Mouse (Mus musculus) MEL (cell line): ENCODE measurements at regions not wholly inside any gene's neighbourhood (a gene's known extent, or its start where the extent isn't known, plus 50 kb on each side); places are given as distances from the start of the nearest gene placed in this dataset.

Experiments
- DNase-seq: peaks from one replicate; pipeline ENCODE4 v3.0.0; 2011; ENCODE audit warnings: low read depth, low spot score
- H3K27ac ChIP-seq: 2 replicates; pipeline ENCODE4 v1.5.1; 2012; ENCODE audit warnings: low read depth, mild to moderate bottlenecking, control low read depth, low read length, moderate library complexity; ENCODE audit not compliant: control insufficient read depth
- H3K27me3 ChIP-seq, 2 experiments: fragments of 150-350 bp in 1 of 2; sonication (generic) in 1 of 2; 2 replicates each; pipeline ENCODE4 v1.6.1; 2012; ENCODE audit warnings: low read length in 2 of 2, mild to moderate bottlenecking in 2 of 2, improper control_type of control experiment in 1 of 2, moderate library complexity in 1 of 2; ENCODE audit not compliant: insufficient read depth in 2 of 2, control insufficient read depth in 1 of 2
- H3K36me3 ChIP-seq, 2 experiments: 2 replicates each; pipeline ENCODE4 v1.6.1; 2012 to 2014; ENCODE audit warnings: low read length in 2 of 2, improper control_type of control experiment in 1 of 2, inconsistent platforms in 1 of 2, mild to moderate bottlenecking in 1 of 2; ENCODE audit not compliant: insufficient read depth in 2 of 2, control insufficient read depth in 1 of 2
- H3K4me1 ChIP-seq, 2 experiments: fragments of 150-350 bp in 1 of 2; sonication (generic) in 1 of 2; 2 replicates each; pipeline ENCODE4 v1.6.1; 2012; ENCODE audit warnings: low read length in 2 of 2, improper control_type of control experiment in 1 of 2, mild to moderate bottlenecking in 1 of 2; ENCODE audit not compliant: insufficient read depth in 2 of 2, control insufficient read depth in 1 of 2
- H3K4me3 ChIP-seq, 2 experiments: fragments of 150-350 bp in 1 of 2; sonication (generic) in 1 of 2; 2 replicates each; pipeline ENCODE4 v1.5.1; 2012; ENCODE audit warnings: low read depth in 2 of 2, low read length in 2 of 2, mild to moderate bottlenecking in 2 of 2, moderate library complexity in 2 of 2, control low read depth in 1 of 2, improper control_type of control experiment in 1 of 2; ENCODE audit not compliant: control insufficient read depth in 1 of 2, insufficient read depth in 1 of 2
- H3K79me2 ChIP-seq: 2 replicates; pipeline ENCODE4 v1.6.1; 2012; ENCODE audit warnings: mild to moderate bottlenecking, low read length, moderate library complexity; ENCODE audit not compliant: control insufficient read depth, poor library complexity, insufficient read depth
- H3K9ac ChIP-seq: 2 replicates; pipeline ENCODE4 v1.6.1; 2012; ENCODE audit warnings: low read depth, mild to moderate bottlenecking, control low read depth, low read length, moderate library complexity; ENCODE audit not compliant: control insufficient read depth, poor library complexity, severe bottlenecking
- H3K9me3 ChIP-seq: fragments of 150-350 bp; sonication (generic); replicated peaks from 2 replicates; pipeline ENCODE4 v1.6.1; 2012; ENCODE audit warnings: mild to moderate bottlenecking, low read length, improper control_type of control experiment, moderate library complexity; ENCODE audit not compliant: insufficient read depth
- BHLHE40 ChIP-seq: IDR thresholded peaks from 2 replicates; pipeline ENCODE4 v1.6.1; 2012; ENCODE audit warnings: low read depth, mild to moderate bottlenecking, inconsistent platforms, low read length, improper control_type of control experiment, borderline replicate concordance
- CHD1 ChIP-seq: IDR thresholded peaks from 2 replicates; pipeline ENCODE4 v1.6.1; 2012; ENCODE audit warnings: low read depth, mild to moderate bottlenecking, inconsistent platforms, low read length, improper control_type of control experiment
- CHD2 ChIP-seq: IDR thresholded peaks from 2 replicates; pipeline ENCODE4 v1.6.1; 2011; ENCODE audit warnings: low read length, improper control_type of control experiment
- E2F4 ChIP-seq: IDR thresholded peaks from 2 replicates; pipeline ENCODE4 v1.6.1; 2011; ENCODE audit warnings: low read depth, low read length, improper control_type of control experiment, borderline replicate concordance
- ELF1 ChIP-seq: IDR thresholded peaks from 2 replicates; pipeline ENCODE4 v1.6.1; 2014; ENCODE audit warnings: low read depth, mild to moderate bottlenecking, inconsistent platforms, low read length, improper control_type of control experiment, moderate library complexity
- ETS1 ChIP-seq: IDR thresholded peaks from 2 replicates; pipeline ENCODE4 v1.6.1; 2012; ENCODE audit warnings: low read depth, mild to moderate bottlenecking, inconsistent platforms, low read length, improper control_type of control experiment, moderate library complexity
- GABPA ChIP-seq: IDR thresholded peaks from 2 replicates; pipeline ENCODE4 v1.6.1; 2012; ENCODE audit warnings: low read depth, mild to moderate bottlenecking, inconsistent platforms, low read length, improper control_type of control experiment, moderate library complexity
- GATA1 ChIP-seq: IDR thresholded peaks from 2 replicates; pipeline ENCODE4 v1.6.1; 2011; ENCODE audit warnings: low read depth, low read length, improper control_type of control experiment
- HCFC1 ChIP-seq: IDR thresholded peaks from 2 replicates; pipeline ENCODE4 v1.6.1; 2012; ENCODE audit warnings: low read depth, mild to moderate bottlenecking, inconsistent platforms, low read length, improper control_type of control experiment, moderate library complexity
- KAT2A ChIP-seq: conservative IDR thresholded peaks from 2 replicates; pipeline ENCODE4 v1.6.1; 2012; ENCODE audit warnings: low read depth, low read length, improper control_type of control experiment, inconsistent platforms
- MAFK ChIP-seq: IDR thresholded peaks from 2 replicates; pipeline ENCODE4 v1.6.1; 2011; ENCODE audit warnings: low read depth, mild to moderate bottlenecking, low read length, improper control_type of control experiment, borderline replicate concordance
- MAZ ChIP-seq: IDR thresholded peaks from 2 replicates; pipeline ENCODE4 v1.6.1; 2012; ENCODE audit warnings: low read depth, mild to moderate bottlenecking, inconsistent platforms, low read length, improper control_type of control experiment
- MEF2A ChIP-seq: IDR thresholded peaks from 2 replicates; pipeline ENCODE4 v1.6.1; 2014; ENCODE audit warnings: low read depth, mild to moderate bottlenecking, inconsistent platforms, low read length, improper control_type of control experiment; ENCODE audit not compliant: poor library complexity, insufficient replicate concordance, severe bottlenecking; ENCODE audit errors: extremely low read depth
- MXI1 ChIP-seq: IDR thresholded peaks from 2 replicates; pipeline ENCODE4 v1.6.1; 2011; ENCODE audit warnings: mild to moderate bottlenecking, low read depth, low read length, improper control_type of control experiment
- MYB ChIP-seq: IDR thresholded peaks from 2 replicates; pipeline ENCODE4 v1.6.1; 2011; ENCODE audit warnings: mild to moderate bottlenecking, low read depth, low read length, improper control_type of control experiment
- NELFE ChIP-seq: IDR thresholded peaks from 2 replicates; pipeline ENCODE4 v1.6.1; 2011; ENCODE audit warnings: low read depth, low read length, improper control_type of control experiment
- POLR2AphosphoS2 ChIP-seq: IDR thresholded peaks from 2 replicates; pipeline ENCODE4 v1.6.1; 2011; ENCODE audit warnings: low read length, improper control_type of control experiment
- POLR2AphosphoS5 ChIP-seq: IDR thresholded peaks from 2 replicates; pipeline ENCODE4 v1.6.1; 2012; ENCODE audit warnings: low read depth, borderline replicate concordance, mild to moderate bottlenecking, inconsistent platforms, low read length, moderate library complexity, mixed read lengths
- RCOR1 ChIP-seq: IDR thresholded peaks from 2 replicates; pipeline ENCODE4 v1.6.1; 2012; ENCODE audit warnings: low read depth, mild to moderate bottlenecking, inconsistent platforms, low read length, improper control_type of control experiment
- SIN3A ChIP-seq: IDR thresholded peaks from 2 replicates; pipeline ENCODE4 v1.6.1; 2012; ENCODE audit warnings: low read length, improper control_type of control experiment, inconsistent platforms
- SMC3 ChIP-seq: IDR thresholded peaks from 2 replicates; pipeline ENCODE4 v1.6.1; 2011; ENCODE audit warnings: low read depth, low read length, improper control_type of control experiment
- TCF12 ChIP-seq: IDR thresholded peaks from 2 replicates; pipeline ENCODE4 v1.6.1; 2014; ENCODE audit warnings: low read depth, mild to moderate bottlenecking, inconsistent platforms, low read length, improper control_type of control experiment, moderate library complexity
- USF1 ChIP-seq: IDR thresholded peaks from 2 replicates; pipeline ENCODE4 v1.6.1; 2014; ENCODE audit warnings: low read depth, mild to moderate bottlenecking, inconsistent platforms, low read length, improper control_type of control experiment, moderate library complexity
- USF2 ChIP-seq, 2 experiments: IDR thresholded peaks; 2 replicates each; pipeline ENCODE4 v1.6.1; 2011 to 2012; ENCODE audit warnings: improper control_type of control experiment in 2 of 2, low read length in 2 of 2, borderline replicate concordance in 1 of 2, inconsistent platforms in 1 of 2, low read depth in 1 of 2, mild to moderate bottlenecking in 1 of 2; ENCODE audit not compliant: insufficient read depth in 1 of 2
- ZKSCAN1 ChIP-seq: IDR thresholded peaks from 2 replicates; pipeline ENCODE4 v1.6.1; 2012; ENCODE audit warnings: low read depth, mild to moderate bottlenecking, inconsistent platforms, low read length, improper control_type of control experiment, moderate library complexity
- ZMIZ1 ChIP-seq: IDR thresholded peaks from 2 replicates; pipeline ENCODE4 v1.6.1; 2012; ENCODE audit warnings: low read depth, mild to moderate bottlenecking, inconsistent platforms, low read length, improper control_type of control experiment, moderate library complexity

GRCm38 (mm10) chr8:89289017-89289416 is 245.1 kb upstream of the Sall1 start:
- no peaks in the 10 kb centered on the region for H3K36me3 ChIP-seq
- H3K4me3 ChIP-seq = no peak overlapping the region
- no peaks in the 10 kb centered on the region for H3K4me1 ChIP-seq
- no peaks in the 10 kb centered on the region for H3K9me3 ChIP-seq
- DNase-seq = no peak
- no peaks in the 10 kb centered on the region for H3K79me2 ChIP-seq
- H3K27me3 ChIP-seq = no peaks in the 10 kb centered on the region
- H3K9ac ChIP-seq = no peak overlapping the region
- H3K27ac ChIP-seq = no peak overlapping the region
- TF ChIP-seq TCF12 = no peak
- no peak for TF ChIP-seq ETS1
- TF ChIP-seq ELF1 = no peak
- no peak for TF ChIP-seq HCFC1
- TF ChIP-seq POLR2AphosphoS5 = no peak
- no peak for TF ChIP-seq MAZ
- no peak for TF ChIP-seq BHLHE40
- TF ChIP-seq GATA1 = no peak
- TF ChIP-seq E2F4 = no peak
- no peak for TF ChIP-seq POLR2AphosphoS2
- no peak for TF ChIP-seq CHD2
- TF ChIP-seq RCOR1 = no peak
- TF ChIP-seq MXI1 = no peak
- TF ChIP-seq CHD1 = no peak
- no peak for TF ChIP-seq SMC3
- no peak for TF ChIP-seq GABPA
- no peak for TF ChIP-seq KAT2A
- TF ChIP-seq, all 39 proteins: peak for 0

GRCm38 (mm10) chr8:89284871-89285564 is 241.1 kb upstream of the Sall1 start:
- Histone ChIP-seq H3K4me1 (no peaks in the 10 kb centered on the region), H3K36me3 (no peaks in the 10 kb centered on the region), H3K9me3 (no peaks in the 10 kb centered on the region), H3K4me3 (no peak overlapping the region), H3K27ac (no peak overlapping the region), H3K27me3 (no peaks in the 10 kb centered on the region), H3K79me2 (no peaks in the 10 kb centered on the region), H3K9ac (no peak overlapping the region)
- DNase-seq = no peak
- TF ChIP-seq MXI1 = no peak
- TF ChIP-seq ZMIZ1 = no peak
- no peak for TF ChIP-seq USF1
- no peak for TF ChIP-seq HCFC1
- no peak for TF ChIP-seq MYB
- TF ChIP-seq NELFE = no peak
- no peak for TF ChIP-seq SIN3A
- TF ChIP-seq USF2 (IDR thresholded peaks at IDR 0.05; ENCODE audit: borderline replicate concordance in 1 of 2, insufficient read depth in 1 of 2, low read depth in 1 of 2, low read length in 2 of 2) = no peak
- TF ChIP-seq MEF2A = no peak
- TF ChIP-seq KAT2A = no peak
- no peak for TF ChIP-seq POLR2AphosphoS5
- no peak for TF ChIP-seq MAFK
- no peak for TF ChIP-seq ZKSCAN1
- TF ChIP-seq CHD2 = no peak
